Mouse (Mus musculus): ENCODE data around the gene Slc35g1. TPM values are rescaled to one million over a fixed set of nuclear protein-coding genes. Genes with fewer than 3 reads are reported as not detected.
"Not testable (repeated sequence)": the region's sequence is repeated elsewhere in the genome, so short reads cannot be mapped to it uniquely, and the experiment has no call there.

The Slc35g1 gene
- polyA plus RNA-seq, 1 experiment from 2014 or later = 0.78 TPM

GRCm38 (mm10) chr19:38359287-38359686 lies 36.5 kb upstream of the Slc35g1 start:
- Histone ChIP-seq H3K4me2 (no peak overlapping the region), H3K27ac (replicated peaks) (no peak overlapping the region), H3K27me3 (replicated peaks) (no peaks in the 10 kb centered on the region), H3K4me1 (no peaks in the 10 kb centered on the region), H3K36me3 (no peaks in the 10 kb centered on the region), H3K9me3 (replicated peaks) (no peaks in the 10 kb centered on the region), H3K9ac (replicated peaks) (no peak overlapping the region), H3K4me3 (replicated peaks) (no peak overlapping the region)
- WGBS = 94% methylated on average over 1 of the region's 1 CpGs
- no peak for ATAC-seq (ENCODE audit: low FRiP score)

DNA sequence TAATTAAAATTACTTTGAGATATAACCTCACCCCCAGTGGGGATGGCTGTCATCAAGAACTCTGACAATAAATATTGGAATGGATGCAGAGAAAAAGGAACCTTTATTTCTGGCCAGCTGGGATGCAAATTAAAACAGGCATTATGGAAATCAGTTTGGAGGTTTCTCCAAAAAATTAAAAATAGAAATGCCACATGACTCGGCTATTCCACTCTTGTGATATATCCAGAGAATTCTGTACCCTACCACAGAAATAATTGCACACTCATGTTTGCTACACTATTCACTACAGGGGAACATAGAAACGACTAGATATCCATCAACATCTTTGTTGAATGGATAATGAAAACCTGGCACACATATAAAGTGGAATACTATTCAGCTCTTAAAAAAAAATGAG lies 33.9 kb upstream of the Slc35g1 start:
- Histone ChIP-seq H3K9me3 (replicated peaks) (no peaks in the 10 kb centered on the region), H3K9ac (replicated peaks) (no peak overlapping the region), H3K4me1 (no peaks in the 10 kb centered on the region), H3K27ac (replicated peaks) (no peak overlapping the region), H3K4me2 (no peak overlapping the region), H3K4me3 (replicated peaks) (no peak overlapping the region), H3K27me3 (replicated peaks) (no peaks in the 10 kb centered on the region), H3K36me3 (no peaks in the 10 kb centered on the region)
- no peak for ATAC-seq (ENCODE audit: low FRiP score)
- 77% methylated on average over 2 of the region's 2 CpGs for WGBS

DNA sequence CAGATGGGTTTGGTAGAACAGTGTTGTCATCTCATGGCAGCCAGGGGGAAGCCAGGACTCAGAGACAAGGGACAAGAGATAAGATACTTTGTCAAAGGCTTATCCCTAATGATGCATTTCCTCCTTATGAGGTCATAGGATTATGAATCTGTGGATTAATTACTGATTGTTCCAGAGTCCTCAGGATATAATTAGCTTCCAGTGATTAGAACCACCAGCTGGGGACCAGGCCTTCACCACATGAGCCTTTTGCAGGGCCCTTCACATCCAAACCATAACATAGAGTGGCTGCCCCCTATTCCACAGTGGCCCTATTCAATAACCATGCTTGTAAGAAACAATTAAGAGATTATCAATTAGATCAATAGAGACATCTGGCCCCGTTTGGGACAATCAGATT lies 32.4 kb upstream of the Slc35g1 start:
- Histone ChIP-seq H3K27ac (replicated peaks) (no peak overlapping the region), H3K4me2 (no peak overlapping the region), H3K27me3 (replicated peaks) (no peaks in the 10 kb centered on the region), H3K4me1 (no peaks in the 10 kb centered on the region), H3K36me3 (no peaks in the 10 kb centered on the region), H3K9ac (replicated peaks) (no peak overlapping the region), H3K9me3 (replicated peaks) (no peaks in the 10 kb centered on the region), H3K4me3 (replicated peaks) (no peak overlapping the region)
- WGBS = 39% methylated on average over 1 of the region's 1 CpGs
- no peak for ATAC-seq (ENCODE audit: low FRiP score)

GRCm38 (mm10) chr19:38363879-38364659 lies 31.7 kb upstream of the Slc35g1 start:
- Histone ChIP-seq H3K9me3 (replicated peaks) (no peaks in the 10 kb centered on the region), H3K27ac (replicated peaks) (no peak overlapping the region), H3K36me3 (no peaks in the 10 kb centered on the region), H3K9ac (replicated peaks) (no peak overlapping the region), H3K27me3 (replicated peaks) (no peaks in the 10 kb centered on the region), H3K4me3 (replicated peaks) (no peak overlapping the region), H3K4me1 (no peaks in the 10 kb centered on the region), H3K4me2 (no peak overlapping the region)
- 52% methylated on average over 6 of the region's 6 CpGs for WGBS
- ATAC-seq (ENCODE audit: low FRiP score) = no peak

GRCm38 (mm10) chr19:38364939-38365614 lies 30.7 kb upstream of the Slc35g1 start:
- no peak overlapping the region for H3K27ac ChIP-seq (replicated peaks)
- no peaks in the 10 kb centered on the region for H3K36me3 ChIP-seq
- H3K4me1 ChIP-seq = no peaks in the 10 kb centered on the region
- ATAC-seq (ENCODE audit: low FRiP score) = no peak
- H3K4me3 ChIP-seq (replicated peaks) = no peak overlapping the region
- H3K4me2 ChIP-seq = no peak overlapping the region
- H3K9me3 ChIP-seq (replicated peaks) = no peaks in the 10 kb centered on the region
- WGBS = 42% methylated on average over 11 of the region's 11 CpGs
- no peak overlapping the region for H3K9ac ChIP-seq (replicated peaks)
- H3K27me3 ChIP-seq (replicated peaks) = no peaks in the 10 kb centered on the region

DNA sequence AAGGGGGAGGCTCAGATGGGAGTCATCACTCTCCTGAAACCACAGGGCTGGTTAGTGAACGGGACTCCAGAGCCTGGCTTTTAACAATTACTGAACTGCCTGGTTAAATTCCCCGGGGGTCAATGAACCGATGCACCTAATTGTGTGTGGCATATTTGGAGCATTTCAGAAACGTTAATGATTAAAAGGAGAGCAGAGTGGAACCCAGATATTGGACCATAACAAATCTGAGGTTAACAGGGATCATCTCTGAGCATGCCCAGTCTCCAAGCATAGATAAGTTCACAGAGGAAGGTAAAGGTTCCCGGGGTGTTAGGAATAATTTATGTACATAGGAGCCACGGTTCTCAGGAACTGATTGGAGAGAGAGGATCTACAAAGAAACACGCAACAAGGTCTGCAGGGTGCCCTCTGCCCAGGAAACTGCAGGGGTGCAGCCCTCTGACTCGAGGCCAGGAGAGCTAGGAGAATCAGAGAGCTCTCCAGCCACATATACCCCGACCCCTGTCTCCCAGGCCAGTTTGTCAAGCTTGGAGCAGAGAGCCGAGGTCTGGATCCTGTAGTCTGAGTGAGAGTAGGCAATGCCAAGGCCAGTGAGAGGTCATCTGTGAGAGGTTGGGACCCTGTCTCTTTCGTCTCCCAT lies 23.2 kb upstream of the Slc35g1 start:
- 14% methylated on average over 11 of the region's 11 CpGs for whole genome bisulfite sequencing
- peaks cover 7% of the 10 kb centered on the region; the same call in 1 of the 2 replicates for H3K4me1 ChIP-seq
- no peak overlapping the region for H3K27ac ChIP-seq (replicated peaks)
- H3K9ac ChIP-seq (replicated peaks) = no peak overlapping the region
- ATAC-seq (ENCODE audit: low FRiP score) = no peak
- no peaks in the 10 kb centered on the region for H3K36me3 ChIP-seq
- no peaks in the 10 kb centered on the region for H3K9me3 ChIP-seq (replicated peaks)
- no peak overlapping the region for H3K4me2 ChIP-seq
- H3K27me3 ChIP-seq (replicated peaks) = no peaks in the 10 kb centered on the region
- H3K4me3 ChIP-seq (replicated peaks) = no peak overlapping the region

DNA sequence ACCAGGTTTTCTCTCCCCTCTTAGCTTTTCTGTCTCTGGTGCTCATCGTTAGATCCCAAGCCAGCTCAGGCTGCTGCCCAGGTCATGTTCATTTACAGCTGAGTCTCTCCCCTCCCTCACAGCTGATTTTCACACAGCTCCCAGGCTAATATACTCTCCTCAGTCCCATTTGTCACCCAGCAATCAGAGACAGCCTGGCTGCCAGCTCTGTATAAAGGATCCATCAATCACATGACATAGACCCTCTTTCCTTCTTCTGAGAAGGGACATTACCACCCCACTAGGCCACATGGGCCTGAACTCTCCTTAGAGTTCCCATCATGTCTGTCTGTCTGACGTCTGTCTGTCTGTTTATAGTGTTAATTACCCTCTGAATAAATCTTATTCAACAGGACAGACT lies 22.4 kb upstream of the Slc35g1 start:
- Histone ChIP-seq H3K36me3 (no peaks in the 10 kb centered on the region), H3K4me2 (no peak overlapping the region), H3K4me3 (replicated peaks) (no peak overlapping the region), H3K27ac (replicated peaks) (no peak overlapping the region), H3K27me3 (replicated peaks) (no peaks in the 10 kb centered on the region), H3K9me3 (replicated peaks) (no peaks in the 10 kb centered on the region), H3K4me1 (peaks cover 7% of the 10 kb centered on the region; the same call in 1 of the 2 replicates), H3K9ac (replicated peaks) (no peak overlapping the region)
- WGBS = 17% methylated on average over 2 of the region's 2 CpGs
- no peak for ATAC-seq (ENCODE audit: low FRiP score)

DNA sequence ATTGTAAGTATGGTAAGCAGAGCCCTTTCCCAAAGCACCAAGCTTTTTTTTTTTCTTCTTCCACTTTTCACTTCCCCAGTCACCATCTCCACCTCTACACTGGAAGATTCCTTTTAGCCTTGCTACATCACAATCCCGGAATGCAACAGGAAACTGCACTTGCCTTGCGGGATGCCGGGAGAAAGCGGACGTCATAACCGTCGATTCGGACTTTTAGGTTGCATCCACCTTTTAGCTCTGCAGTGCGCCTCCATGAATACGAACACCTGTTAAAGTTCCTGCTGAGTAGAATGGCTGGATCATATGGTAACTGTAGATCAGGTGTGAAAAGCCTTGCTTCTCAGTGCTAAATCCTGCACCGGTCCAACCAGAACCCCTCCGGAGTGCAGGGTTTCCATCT lies 12.0 kb upstream of the Slc35g1 start:
- H3K4me2 ChIP-seq = no peak overlapping the region
- 94% methylated on average over 12 of the region's 12 CpGs for WGBS
- H3K9ac ChIP-seq (replicated peaks) = no peak overlapping the region
- ATAC-seq (ENCODE audit: low FRiP score) = no peak
- no peaks in the 10 kb centered on the region for H3K27me3 ChIP-seq (replicated peaks)
- H3K9me3 ChIP-seq (replicated peaks) = no peaks in the 10 kb centered on the region
- no peaks in the 10 kb centered on the region for H3K36me3 ChIP-seq
- H3K4me3 ChIP-seq (replicated peaks) = no peak overlapping the region
- no peak overlapping the region for H3K27ac ChIP-seq (replicated peaks)
- H3K4me1 ChIP-seq = no peaks in the 10 kb centered on the region

DNA sequence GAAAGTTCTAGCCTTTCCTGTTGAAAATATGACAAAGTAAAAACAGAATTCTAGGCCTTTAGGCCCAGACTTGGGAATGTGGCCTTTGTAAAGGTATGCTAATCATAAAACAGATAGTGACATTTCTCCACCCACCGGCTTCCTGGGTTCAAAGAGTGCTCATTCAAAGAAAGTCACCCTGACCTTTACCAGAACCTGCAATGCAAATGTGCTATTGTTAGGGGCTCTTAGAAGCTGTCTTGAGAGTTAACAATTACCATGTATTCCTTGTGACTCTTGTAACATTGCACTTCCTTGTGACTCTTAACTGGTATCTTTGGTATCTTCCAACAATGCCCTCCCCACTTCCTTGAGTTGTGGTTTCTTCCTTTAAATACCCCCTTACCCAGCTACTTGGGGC lies 8.8 kb upstream of the Slc35g1 start:
- H3K4me3 ChIP-seq (replicated peaks); ATAC-seq (ENCODE audit: low FRiP score); H3K27ac ChIP-seq (replicated peaks); H3K4me2 ChIP-seq; H3K4me1 ChIP-seq; H3K9ac ChIP-seq (replicated peaks); H3K9me3 ChIP-seq (replicated peaks); H3K27me3 ChIP-seq (replicated peaks); H3K36me3 ChIP-seq: not testable (repeated sequence)
- WGBS = 77% methylated on average over 1 of the region's 1 CpGs

- H3K9me3 ChIP-seq (replicated peaks) = no peaks in the 10 kb centered on the region
- no peak overlapping the region for H3K4me2 ChIP-seq
- no peaks in the 10 kb centered on the region for H3K4me1 ChIP-seq
- H3K27ac ChIP-seq (replicated peaks) = no peak overlapping the region
- no peaks in the 10 kb centered on the region for H3K36me3 ChIP-seq
- H3K4me3 ChIP-seq (replicated peaks) = no peak overlapping the region
- 96% methylated on average over 4 of the region's 4 CpGs for WGBS
- no peaks in the 10 kb centered on the region for H3K27me3 ChIP-seq (replicated peaks)
- H3K9ac ChIP-seq (replicated peaks) = no peak overlapping the region
- no peak for ATAC-seq (ENCODE audit: low FRiP score)
These were observed 7.9 kb upstream of the Slc35g1 start for GRCm38 (mm10) chr19:38387835-38388234.

DNA sequence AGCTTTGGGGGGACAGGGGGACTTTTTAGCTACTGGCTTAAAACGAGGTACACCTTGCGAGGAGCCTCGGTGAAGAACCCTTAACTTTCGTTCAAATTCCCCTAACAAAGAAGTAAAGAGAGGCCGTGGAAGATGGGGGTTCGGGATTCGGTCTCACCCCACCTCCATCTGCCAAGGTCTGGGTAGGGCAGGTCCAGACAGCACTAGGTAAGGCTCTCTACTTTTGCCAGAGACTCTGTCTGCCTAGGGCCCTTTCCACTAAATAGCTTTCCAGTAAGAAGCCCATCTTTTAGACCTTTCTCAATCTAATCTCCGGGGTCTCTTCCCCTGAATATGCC lies 822 bp downstream of the Slc35g1 start:
- Histone ChIP-seq H3K4me1 (peaks cover 12% of the 10 kb centered on the region), H3K36me3 (no peaks in the 10 kb centered on the region), H3K9me3 (replicated peaks) (no peaks in the 10 kb centered on the region), H3K4me2 (peak overlapping the region; percentile 83), H3K27me3 (replicated peaks) (no peaks in the 10 kb centered on the region), H3K9ac (replicated peaks) (peak overlapping the region; percentile 70; the same call in 1 of the 2 replicates), H3K4me3 (replicated peaks) (peak overlapping the region; percentile 81), H3K27ac (replicated peaks) (no peak overlapping the region)
- 29% methylated on average over 8 of the region's 8 CpGs for WGBS
- no peak for ATAC-seq (ENCODE audit: low FRiP score)

DNA sequence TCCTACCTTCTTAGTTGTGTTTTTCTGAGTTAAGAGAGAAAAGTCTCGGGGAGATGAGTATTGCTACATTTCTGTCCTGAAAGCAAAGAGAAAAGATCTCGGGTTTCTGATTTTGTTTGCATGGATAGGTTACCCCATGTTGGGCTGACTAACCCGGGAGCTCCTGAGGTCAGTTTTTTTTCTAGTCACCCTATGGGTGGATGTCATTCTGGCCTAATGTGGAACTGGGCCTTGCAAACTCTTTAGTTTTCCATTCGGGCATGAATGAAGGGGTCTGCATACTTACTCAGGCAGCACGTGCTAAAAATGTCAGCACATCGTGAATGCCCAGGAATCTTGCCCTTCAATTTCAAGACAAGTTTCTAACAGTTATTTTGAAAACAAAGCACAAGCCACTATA lies 1.2 kb downstream of the Slc35g1 start:
- no peak for ATAC-seq (ENCODE audit: low FRiP score)
- Histone ChIP-seq H3K4me2 (peak overlapping the region; percentile 83), H3K4me1 (peaks cover 12% of the 10 kb centered on the region), H3K36me3 (no peaks in the 10 kb centered on the region), H3K27ac (replicated peaks) (no peak overlapping the region), H3K27me3 (replicated peaks) (no peaks in the 10 kb centered on the region), H3K9me3 (replicated peaks) (no peaks in the 10 kb centered on the region), H3K4me3 (replicated peaks) (no peak overlapping the region), H3K9ac (replicated peaks) (no peak overlapping the region)
- WGBS = 31% methylated on average over 6 of the region's 6 CpGs
